Comparison of ENCODE assay signal across 9 mouse cellular contexts in genomic region chr7:131960551-131960950, GRCm38 (mm10). TPM values are rescaled to one million over a fixed set of nuclear protein-coding genes. Genes with fewer than 3 reads are reported as not detected.
A peak's percentile ranks its signal among the peaks of the same experiment; 100 is the strongest.
DNase-seq lines count a peak whose midpoint lies in the region; ATAC-seq lines count a peak whose summit lies in the region.
"Had no signal": no experiment of that assay in that cellular context is flagged by ENCODE, and none has a peak within 500 bp of the region (broad histone marks: within the 10 kb centered on the region; RNA-seq: fewer than 3 reads in every experiment).

No protein-coding gene starts in this region.

- no peaks in the 10 kb centered on the region for H3K9me3 ChIP-seq in neural tube, embryonic 11.5 days (ENCODE audit: control insufficient read depth, low read length)
- H3K9me3 ChIP-seq: liver, embryonic 13.5 days had no signal

- no peak overlapping the region for H3K9ac ChIP-seq in neural tube, embryonic 11.5 days (ENCODE audit: low read length)
- H3K9ac ChIP-seq: liver, embryonic 13.5 days had no signal

- no peak overlapping the region for H3K4me2 ChIP-seq in neural tube, embryonic 11.5 days (ENCODE audit: low read depth)
- H3K4me2 ChIP-seq: liver, embryonic 13.5 days had no signal

- no peak overlapping the region for H3K27ac ChIP-seq in neural tube, embryonic 11.5 days (ENCODE audit: low read depth, low read length)
- H3K27ac ChIP-seq: liver, embryonic 13.5 days had no signal

- peak; percentile 58 for DNase-seq in lung, postnatal 10 days
- no peak for DNase-seq in lung, postnatal 25 days (ENCODE audit: low spot score)
- DNase-seq in adrenal gland, adult (ENCODE audit: inconsistent age in 2 of 2, low spot score in 1 of 2): peak; percentile 17 to 68
- DNase-seq in embryo, embryonic 11 days: peak; percentile 73
- peak; percentile 67 for DNase-seq in neural tube, embryonic 11.5 days (ENCODE audit: low spot score)
- DNase-seq in cerebellum, adult 11 months: no peak
- DNase-seq in MN1 (ENCODE audit: low spot score): no peak
- DNase-seq: liver, embryonic 13.5 days had no signal

- no peak for ATAC-seq in neural tube, embryonic 11.5 days (ENCODE audit: insufficient read depth, low FRiP score, low TSS enrichment)

- H3K4me3 ChIP-seq in neural tube, embryonic 11.5 days (ENCODE audit: low read depth, low read length): no peak overlapping the region
- H3K4me3 ChIP-seq: liver, embryonic 13.5 days had no signal

- H3K27me3 ChIP-seq in neural tube, embryonic 11.5 days (ENCODE audit: control insufficient read depth, insufficient read depth, low read length): peaks cover 8% of the 10 kb centered on the region

- WGBS in neural tube, embryonic 11.5 days: 29% methylated on average over 6 of the region's 6 CpGs

- H3K4me1 ChIP-seq in neural tube, embryonic 11.5 days (ENCODE audit: control insufficient read depth, insufficient read depth, low read length): no peaks in the 10 kb centered on the region
- H3K4me1 ChIP-seq: liver, embryonic 13.5 days had no signal

- no peaks in the 10 kb centered on the region for H3K36me3 ChIP-seq in neural tube, embryonic 11.5 days (ENCODE audit: control insufficient read depth, insufficient read depth, low read length)
- H3K36me3 ChIP-seq: liver, embryonic 13.5 days had no signal

RNA-seq across cellular contexts. Expression of gene Gpr26, which starts 5.7 kb away (rescaled TPM):
- polyA plus RNA-seq in neural tube, embryonic 11.5 days (2014; fragmentation: Nextera tagmentation; extraction: Ambion mirVana): 0.16 and 0.25 TPM in 2 replicates
- polyA plus RNA-seq: gonadal fat pad, adult 2 months; liver, embryonic 13.5 days had no signal

Comparison
In these comparisons a context has a peak if more than half of its experiments do, and no peak if none do; other contexts are left out.
1. DNase-seq: peak in lung, postnatal 10 days (single experiment), adrenal gland, adult (2 of 2), embryo, embryonic 11 days (single experiment) and neural tube, embryonic 11.5 days (single experiment); none in lung, postnatal 25 days (single experiment), cerebellum, adult 11 months (single experiment) and MN1 (single experiment).